Mouse (Mus musculus): ENCODE results near the gene Gm20388.

Gene Gm20388

DNA sequence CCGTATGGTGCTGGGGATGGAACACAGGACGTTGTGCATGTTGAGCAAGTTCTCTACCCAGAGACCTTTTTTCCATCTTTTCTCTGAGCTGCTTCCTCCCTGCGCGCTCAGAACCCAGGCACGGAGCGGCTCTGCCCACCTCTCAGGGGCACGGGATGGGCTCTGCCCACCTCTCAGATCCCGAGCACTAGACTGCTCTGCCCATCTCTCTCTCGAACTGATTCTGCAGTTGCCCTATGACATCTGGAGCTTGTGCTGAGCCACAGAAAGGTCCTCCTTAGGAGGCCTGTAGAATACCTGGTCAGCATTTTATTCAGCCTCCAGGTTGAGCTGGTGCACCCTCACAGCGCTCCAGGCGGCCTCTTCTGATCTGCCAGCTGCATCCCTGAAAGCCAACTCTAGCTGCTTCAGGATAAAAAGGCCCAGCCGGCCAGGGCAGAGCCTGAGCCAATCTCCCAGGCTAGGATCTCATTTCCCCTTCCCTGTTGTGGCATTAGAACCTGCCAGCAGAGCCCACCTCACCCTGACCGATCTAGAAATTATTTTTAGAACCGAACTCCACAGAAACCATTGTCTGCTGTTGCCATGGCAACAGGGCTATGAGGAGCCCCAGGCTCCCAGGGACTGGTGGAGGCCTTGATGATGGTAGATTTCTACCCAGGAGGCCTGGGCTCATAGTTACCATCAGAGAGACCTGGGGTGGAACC is 1777.0 kb downstream of the Gm20388 start:
- peak; percentile 55 for DNase-seq (ENCODE audit: low spot score)

DNA sequence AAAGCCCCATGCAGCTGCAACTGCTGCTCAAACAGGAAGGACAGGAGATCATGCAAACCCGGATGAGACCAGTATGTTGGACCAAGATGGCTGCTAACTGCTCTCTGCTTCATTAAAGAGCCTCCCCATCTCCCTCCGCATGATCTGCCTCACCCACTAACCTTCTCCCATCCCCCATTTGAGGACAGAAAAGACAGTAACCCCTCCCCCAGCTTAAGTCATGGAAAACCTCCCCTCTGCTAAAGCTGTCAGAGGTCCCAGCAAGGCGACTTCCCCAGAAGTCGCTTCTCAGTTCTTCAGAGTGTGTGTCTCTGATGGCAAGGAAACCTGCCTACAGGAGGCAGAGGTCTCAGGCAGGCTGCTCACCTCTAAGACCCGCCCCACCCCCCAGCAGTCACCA is 1777.9 kb downstream of the Gm20388 start:
- no peak for DNase-seq (ENCODE audit: low spot score)

DNA sequence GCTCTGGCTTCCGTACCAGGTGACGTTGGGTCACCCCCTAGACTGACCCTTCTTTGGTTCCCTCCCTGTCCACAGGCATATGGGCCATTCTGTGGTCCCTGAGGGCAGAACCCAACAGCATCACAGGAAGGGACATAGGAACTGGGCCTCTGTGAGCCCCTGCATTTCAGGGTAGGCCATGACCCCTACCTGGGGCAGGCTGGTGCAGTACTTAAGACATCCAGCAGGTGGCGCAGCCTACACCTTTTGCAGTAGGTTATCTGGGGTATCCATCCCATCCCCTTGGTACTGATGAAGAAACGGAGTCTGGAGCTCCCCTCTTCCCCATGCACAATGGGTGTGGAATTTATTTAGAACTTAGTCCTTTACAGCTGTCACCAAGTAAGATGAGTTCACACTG is 1783.8 kb downstream of the Gm20388 start:
- DNase-seq (ENCODE audit: low spot score), result peak; percentile 59

DNA sequence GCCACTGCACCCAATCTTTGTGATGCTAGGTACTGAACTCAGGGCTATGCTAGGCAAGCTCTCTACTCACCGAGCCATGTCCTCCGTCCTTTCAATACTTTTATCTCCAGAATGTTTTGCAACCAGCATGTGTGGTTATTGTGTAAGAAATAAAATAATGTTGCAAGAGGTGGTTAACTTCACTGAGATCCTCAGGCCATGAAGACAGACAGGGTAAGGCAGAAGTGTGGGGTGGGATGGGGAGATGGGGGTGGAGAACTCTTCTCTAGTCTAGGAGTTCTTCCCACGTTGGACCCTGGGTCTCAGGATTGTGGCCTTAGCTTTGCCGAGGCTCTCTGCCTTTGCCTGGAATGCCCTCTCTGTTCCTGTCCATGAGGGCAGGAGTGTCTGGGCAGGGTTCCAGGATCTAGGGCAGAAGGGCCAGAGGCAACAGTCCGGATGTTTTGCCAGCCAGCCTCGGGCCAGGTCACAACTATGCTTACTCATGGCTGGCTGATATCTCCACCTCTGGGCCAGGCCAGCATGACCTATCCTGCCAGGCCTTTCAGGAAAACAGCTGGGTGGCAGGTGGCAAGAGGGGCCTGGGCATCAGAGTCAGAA is 1785.0 kb downstream of the Gm20388 start:
- no peak for DNase-seq (ENCODE audit: low spot score)

DNA sequence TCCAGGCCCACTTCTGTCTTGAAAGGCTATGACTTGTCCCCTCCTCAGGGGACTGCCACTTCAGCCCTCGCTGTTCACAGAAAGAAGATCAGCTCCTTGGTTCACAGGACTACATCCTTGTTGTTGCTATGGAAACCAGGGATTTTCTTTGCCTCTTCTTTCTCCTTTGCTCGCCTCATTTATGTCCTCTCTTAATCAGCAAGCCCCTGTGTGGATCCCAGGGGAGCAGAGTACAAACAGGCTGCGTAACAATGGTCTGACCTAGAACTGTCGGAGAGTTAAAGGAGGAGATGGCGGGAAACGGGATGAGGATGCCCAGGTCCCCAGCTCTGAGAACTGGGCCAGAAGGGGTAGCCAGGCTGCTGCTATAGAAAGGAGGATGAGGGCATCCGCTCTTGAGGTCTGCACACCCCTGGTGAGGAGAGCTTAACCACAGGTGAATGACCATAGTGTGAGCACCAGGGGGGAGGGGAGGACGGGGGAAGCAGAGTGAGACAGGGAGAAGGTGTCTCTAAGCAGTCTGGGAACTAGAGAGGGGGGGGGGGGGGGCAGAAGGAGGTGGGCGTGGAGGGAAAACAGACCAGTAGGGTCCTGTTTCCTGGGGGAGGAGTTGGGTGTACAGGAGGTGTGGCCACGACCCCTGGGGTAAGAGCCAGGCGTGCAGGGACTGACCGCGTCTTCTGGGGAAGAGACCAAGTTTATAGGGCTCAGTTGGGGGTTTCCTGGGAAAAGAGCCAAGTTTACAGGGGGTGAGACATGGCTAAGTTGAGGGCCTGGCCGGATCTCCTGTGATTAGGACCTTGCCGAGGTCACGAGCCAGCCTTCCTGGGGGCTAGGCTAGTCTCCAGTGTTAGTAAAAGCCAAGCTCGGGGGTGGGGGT is 1787.3 kb downstream of the Gm20388 start:
- peak; percentile 71 for DNase-seq (ENCODE audit: low spot score)

DNA sequence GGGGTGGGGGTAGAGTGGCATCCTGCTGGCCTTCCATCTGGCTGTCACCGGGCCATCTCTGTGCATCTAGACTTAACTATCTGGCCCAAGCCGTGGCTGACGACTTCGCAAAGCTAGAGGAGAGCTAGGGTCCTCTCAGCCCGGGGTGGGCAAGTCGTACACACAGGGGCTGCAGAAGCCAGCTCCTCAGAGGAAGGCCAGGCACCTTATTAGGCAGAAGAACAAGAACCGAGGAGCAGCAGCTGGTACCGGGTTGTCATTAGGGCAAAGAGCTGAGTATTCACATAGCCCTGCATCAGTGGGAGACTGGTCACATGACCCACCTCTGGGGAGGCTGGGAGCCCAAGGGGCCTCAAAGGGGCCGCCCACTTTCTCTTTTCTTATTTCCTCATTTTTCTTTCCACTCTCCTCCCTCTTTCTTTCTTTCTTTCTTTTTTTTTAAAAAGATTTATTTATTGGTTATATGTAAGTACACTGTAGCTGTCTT is 1788.0 kb downstream of the Gm20388 start:
- peak; percentile 25 for DNase-seq (ENCODE audit: low spot score)

DNA sequence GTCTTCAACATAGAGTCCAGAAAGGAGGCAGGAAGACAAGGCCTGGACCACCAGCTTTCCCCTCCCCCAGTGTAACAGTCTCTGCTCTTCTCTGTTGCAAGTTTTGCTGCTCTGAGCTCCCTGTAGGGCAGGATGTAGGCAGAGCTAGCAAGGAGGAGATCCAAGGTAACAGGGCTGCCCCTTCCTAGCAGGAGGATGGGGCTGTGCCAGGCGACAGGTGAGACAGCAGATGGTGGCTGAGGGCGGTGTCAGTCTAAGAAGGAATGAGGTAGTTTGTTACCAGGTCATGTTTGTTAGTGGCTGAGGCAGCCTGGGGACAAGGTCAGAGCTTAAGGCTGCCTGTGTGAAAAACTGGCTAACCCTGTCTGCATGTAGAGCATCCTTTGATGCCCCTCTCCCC is 1789.3 kb downstream of the Gm20388 start:
- no peak for DNase-seq (ENCODE audit: low spot score)

DNA sequence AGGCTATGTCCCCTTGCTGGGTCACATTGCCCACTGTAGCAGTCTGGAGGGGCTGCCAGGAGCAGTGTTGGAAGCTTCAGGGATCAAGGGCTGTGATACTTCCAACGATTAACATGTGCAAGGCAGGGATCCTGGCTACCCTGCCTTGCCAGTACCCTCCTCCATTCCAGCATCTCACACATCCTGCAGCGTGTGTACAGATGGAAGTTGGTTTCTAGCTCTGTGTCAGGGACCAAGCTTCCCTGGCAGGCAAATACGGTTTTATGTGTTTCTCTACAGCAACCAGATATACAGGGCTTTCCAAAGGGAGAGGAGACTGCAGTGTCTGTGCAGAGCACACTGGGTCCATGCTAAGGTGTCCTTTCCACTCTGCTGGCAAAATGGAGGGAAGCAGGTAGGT is 1794.5 kb downstream of the Gm20388 start:
- no peak for DNase-seq (ENCODE audit: low spot score)

DNA sequence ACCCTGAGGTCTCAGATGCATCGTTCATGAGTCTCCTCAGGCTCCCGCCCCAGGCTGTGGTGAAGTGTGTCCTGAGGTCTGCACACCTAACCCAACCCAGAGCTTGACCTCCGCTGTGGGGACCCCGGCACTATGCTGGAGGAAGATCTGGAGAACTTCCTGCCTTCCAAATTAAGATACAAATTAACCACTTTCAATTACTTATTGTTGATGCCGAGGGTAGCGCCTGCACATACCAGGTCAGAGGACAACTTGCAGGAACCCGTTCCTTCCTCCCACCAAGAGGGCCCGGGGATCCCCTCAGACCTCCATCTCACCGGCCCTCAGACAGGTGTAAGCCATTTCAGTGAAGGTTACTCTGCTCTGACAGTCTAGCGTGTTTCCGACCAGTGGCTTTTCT is 1796.3 kb downstream of the Gm20388 start:
- DNase-seq (ENCODE audit: low spot score), result no peak

DNA sequence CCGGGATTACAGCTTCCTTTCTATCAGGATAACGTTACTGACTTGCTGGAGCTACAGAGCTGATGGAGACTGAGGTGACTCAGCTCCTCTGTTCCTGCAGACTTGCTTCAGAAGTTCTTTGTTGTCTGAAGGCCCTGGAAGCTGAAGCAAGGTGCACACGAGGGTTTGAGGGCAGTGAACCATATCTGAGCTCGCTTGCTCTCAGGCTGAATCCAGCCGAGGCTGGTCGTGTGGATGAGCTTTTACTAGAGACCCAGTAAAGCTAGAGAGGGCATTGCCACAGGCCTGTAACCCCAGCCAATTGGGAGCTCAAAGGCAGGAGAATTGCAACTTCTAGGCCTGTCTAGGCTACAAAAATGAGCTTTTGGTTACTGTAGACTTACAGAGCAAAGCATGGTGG is 1797.8 kb downstream of the Gm20388 start:
- no peak for DNase-seq (ENCODE audit: low spot score)

DNA sequence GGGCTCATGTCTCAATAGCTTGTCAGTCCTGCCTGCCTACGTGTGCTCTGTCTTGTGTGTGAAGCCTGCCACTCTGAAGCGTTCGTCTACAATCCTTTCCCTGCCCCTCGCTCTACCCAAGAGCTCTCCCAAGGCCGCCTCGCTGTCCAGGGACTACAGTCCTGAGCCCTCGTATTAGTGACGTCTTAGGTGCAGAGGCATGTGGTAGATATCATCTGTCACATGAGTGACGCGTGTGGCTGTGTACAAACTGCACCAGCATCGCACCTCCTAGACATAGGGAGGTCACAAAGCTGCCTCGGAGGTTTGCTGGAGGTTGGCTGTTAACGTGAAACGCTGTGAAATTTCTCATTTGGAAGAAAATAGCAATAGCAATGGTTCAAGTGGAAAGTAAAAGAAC is 1806.9 kb downstream of the Gm20388 start:
- no peak for DNase-seq (ENCODE audit: low spot score)

DNA sequence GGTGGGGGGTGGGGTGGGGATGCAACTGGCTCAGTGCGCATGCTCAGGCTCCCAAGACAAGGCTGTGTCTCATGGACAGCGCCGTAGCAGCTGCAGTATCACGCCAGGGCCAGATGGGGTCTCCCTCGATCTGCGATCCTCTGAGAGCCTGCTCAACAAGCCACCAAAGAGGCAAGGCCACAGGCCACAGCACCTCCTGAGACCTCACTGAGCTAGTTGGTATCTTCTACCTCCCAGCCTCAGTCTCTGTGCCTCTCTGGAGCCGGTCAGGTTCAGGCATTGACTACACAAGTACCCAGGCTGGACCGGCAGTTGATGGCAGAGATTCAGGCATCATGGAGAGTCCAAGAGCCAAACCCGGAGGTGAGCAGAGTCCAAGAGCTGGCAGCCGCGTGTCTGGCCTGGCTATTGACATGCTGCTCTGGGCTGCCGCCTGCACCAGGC is 1807.4 kb downstream of the Gm20388 start:
- DNase-seq (ENCODE audit: low spot score), result peak; percentile 98

DNA sequence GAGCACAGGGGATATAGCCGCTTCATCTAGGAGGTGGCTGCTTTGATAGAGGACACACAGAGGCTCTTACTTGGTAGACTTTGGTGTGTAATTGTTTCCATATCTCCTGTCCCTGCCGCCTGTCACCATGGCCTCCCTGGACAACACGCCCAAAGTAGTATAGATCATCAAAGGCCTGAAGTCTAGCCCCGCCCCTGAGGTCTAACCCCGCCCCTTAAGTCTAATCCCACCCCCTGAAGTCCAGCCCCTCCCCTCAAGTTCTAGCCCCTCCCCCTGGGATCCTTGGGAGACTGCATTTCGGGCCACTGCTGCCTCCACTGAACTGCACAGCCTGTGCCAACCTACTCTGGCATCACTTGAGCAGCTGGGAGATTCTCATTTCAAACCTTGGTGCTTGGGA is 1808.3 kb downstream of the Gm20388 start:
- DNase-seq (ENCODE audit: low spot score), result no peak

DNA sequence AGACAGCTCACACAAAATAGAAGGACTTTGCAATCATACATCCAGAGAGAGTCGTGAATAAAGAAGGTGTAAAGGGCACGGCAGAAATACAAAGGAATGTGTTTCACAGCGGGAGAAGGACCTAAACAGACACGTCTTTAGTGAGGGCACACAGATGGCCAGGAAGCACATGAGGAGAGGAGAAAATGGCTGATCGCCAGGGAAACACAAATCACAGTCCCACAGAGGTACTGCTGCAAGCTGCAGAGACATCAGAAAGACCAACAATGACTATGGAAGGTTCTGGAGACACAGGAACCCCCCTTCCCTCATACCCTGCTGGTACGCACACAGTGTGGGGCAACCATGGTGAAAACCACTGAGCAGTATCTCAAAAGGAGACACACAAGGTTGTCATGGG is 1810.4 kb downstream of the Gm20388 start:
- DNase-seq (ENCODE audit: low spot score), result no peak

DNA sequence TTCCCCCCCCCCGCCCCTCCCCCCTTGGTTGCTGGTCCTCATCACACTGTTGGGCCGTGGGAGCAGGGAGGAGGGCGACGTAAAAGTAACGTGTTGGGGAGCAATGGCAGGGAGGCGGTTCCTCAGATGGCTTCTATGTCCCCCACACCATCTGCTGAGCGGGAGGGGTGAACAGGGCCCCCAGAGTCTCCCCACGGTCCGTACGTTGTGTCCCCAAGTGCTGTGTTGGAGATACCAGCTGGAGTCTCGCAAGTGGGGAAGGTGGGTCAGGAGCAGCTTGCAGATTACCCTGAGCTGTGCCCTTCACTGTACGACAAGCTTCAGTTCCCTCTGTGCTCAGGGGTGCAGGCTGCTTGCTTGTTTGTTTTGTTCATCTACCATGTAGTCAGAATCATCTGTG is 1813.2 kb downstream of the Gm20388 start:
- DNase-seq (ENCODE audit: low spot score), result no peak

DNA sequence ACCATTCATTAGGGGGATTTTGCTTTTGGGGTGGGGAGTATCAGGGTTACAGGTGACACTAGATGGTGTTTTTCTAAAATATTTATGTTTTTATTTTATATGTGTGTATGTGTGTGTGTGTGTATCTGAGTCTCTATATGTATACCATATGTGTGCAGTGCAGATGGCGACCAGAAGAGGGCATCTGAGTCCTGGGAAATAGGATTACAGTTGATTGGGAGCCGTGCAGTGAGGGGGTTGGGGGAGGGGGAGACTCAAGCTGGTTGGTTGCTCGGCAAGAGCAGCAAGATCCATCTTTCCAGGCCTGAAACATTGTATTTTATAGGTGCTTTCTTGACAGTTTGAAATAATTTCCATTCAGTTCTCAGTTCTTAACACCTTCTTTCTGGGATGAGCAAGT is 1816.5 kb downstream of the Gm20388 start:
- DNase-seq (ENCODE audit: low spot score), result no peak

DNA sequence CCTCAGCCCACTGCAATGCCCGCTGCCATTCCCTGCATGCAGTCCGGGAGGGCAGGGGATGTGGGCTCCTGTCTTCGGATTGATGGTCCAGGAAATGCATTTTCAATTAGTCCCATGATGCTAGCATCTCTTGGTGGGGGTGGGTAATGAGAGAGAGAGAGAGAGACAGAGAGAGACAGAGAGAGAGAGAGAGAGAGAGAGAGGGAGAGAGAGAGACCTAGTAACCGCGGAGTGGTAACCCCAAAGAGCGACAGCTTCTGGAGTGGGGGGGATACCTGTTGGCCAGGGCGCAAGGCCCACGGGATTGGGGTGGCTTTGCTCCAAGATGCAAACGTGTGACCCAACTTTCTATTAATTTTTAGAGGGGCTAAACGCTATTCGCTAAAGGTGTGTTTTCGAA is 1818.7 kb downstream of the Gm20388 start, which contains the start of gene Jph3:
Gene Jph3, plus strand, starts transcription at position 301 of the 400 bp plus-strand sequence.
- no peak for DNase-seq (ENCODE audit: low spot score)

DNA sequence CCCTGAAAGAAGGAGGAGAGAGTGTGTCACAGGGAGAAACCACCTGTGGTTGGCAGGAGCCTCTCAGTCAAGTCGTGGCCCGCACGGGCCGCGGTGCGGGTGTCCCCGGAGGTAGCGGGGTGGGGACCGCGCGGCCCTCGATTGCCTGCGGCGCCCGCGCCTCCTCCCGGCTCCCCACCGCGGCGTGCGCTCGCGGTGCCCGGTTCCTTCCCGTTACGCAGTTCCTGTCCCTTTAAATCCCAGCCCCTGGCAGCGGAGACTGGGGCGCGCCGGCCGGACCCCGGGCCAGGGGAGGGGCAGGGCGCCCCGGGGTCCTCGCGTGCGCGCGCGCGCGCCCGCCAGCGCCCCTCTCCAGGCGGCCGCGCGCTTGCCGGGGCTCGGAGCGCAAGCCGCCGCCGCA is 1819.1 kb downstream of the Gm20388 start:
- DNase-seq (ENCODE audit: low spot score), result no peak

DNA sequence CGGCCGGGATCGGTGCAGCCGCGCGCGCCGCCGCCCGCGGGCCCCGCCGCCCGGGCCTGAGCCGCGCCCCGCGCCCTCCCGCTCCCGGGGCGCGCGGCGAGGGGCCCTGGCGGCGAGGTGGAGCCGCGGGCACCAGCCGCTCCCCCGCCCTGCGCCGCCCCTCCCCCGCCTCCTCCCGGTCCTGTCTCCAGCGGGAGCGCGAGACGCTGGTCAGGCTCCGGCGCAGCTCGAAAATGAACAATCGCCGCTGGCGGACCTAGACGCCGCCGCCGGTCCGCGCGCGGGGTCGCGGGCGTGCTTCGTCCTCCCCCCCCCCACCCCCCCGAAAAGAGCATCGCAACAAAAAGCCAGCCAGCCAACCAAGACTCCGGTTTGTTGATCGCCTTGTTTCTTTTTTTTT is 1819.5 kb downstream of the Gm20388 start:
- peak; percentile 46 for DNase-seq (ENCODE audit: low spot score)

DNA sequence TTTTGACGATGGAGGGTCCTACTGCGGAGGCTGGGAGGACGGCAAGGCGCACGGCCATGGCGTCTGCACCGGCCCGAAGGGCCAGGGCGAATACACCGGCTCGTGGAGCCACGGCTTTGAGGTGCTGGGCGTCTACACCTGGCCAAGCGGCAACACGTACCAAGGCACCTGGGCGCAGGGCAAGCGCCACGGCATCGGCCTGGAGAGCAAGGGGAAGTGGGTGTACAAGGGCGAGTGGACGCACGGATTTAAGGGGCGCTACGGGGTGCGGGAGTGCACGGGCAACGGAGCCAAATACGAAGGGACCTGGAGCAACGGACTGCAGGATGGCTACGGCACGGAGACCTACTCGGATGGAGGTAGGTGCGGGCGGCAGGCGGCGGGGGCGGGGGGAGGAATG is 1820.0 kb downstream of the Gm20388 start:
- no peak for DNase-seq (ENCODE audit: low spot score)

DNA sequence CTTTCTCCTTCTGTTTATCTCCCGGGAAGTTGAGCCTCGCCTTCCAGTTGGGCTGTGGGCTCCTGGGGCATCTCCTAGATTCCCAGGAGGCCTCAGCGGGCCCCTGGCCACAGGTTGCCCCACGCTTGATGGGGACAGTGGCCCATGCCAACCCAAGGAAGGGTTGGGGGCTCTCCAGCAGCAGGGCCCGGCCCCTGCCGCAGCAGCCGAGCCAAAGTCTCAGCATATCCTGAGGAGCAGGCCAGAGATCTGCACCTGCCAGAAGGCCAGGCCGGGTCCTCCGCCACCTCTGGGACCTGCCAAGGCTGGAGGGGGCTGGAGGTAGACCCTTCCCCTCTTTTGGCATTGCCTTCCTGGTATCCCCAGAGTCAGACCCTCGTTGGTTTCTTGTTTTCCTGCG is 1820.4 kb downstream of the Gm20388 start:
- DNase-seq (ENCODE audit: low spot score), result no peak

DNA sequence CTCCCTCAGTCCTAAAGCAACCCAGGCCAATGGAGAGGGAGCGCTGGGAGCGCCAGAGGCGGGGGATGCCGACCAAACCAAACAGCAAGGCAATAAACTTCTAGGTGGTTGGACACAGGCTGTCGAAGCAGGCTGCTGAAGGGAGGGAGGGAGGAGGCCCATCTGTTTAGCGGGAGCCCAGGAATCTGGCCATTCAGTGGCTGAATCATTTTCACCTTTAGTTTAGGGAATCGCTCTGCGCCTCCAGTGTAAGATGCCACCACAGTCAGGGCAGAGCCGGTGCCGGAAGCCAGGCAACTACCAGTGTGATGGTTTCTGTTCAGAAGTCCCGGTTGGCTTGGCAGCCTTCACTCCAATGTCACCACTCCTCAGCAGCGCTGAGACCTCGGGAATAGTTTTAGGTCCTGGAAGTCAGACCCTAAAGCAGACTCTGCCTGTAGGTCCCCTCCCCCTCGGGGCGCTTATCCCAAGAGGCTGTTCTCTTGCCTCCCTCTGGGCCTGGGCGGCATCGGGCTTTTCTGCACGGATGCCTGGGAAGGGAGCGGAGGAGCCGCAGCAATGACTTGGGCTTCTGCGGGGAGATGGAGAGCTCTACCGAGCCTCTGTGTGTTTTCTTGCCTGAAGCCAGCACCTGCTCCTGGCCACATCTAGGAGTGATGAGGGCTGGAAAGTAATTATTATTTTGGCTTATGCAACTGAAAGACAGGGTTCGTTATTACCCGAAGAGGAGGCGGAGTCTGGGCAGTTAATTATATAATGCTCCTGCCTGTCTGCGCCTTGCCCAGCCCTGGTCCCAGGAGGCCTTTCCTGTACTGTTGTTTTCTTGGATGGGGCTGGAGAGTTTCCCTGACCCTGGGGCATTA is 1821.1 kb downstream of the Gm20388 start:
- peak; percentile 53 for DNase-seq (ENCODE audit: low spot score)
